Mouse (Mus musculus) heart, postnatal 0 days (tissue): ENCODE measurements around the gene Ehmt2. TPM values are rescaled to one million over a fixed set of nuclear protein-coding genes. Genes with fewer than 3 reads are reported as not detected.

Source experiments
- ATAC-seq: fragments of 200-750 bp; cut with Nextera tagmentation; 2 replicates; pipeline ENCODE4 v1.8.0; 2017; ENCODE audit warnings: low read depth, moderate number of reproducible peaks, moderate library complexity; ENCODE audit not compliant: insufficient read depth
- DNase-seq: peaks from one replicate; pipeline ENCODE4 v3.0.0-alpha.2; 2016; ENCODE audit warnings: low spot score
- H3K27ac ChIP-seq: fragments of 300-500 bp; sonication (generic); 2 replicates; pipeline ENCODE4 v1.5.1; 2014; ENCODE audit warnings: low read depth, mild to moderate bottlenecking
- H3K27me3 ChIP-seq: fragments of 300-500 bp; sonication (generic); 2 replicates; pipeline ENCODE4 v1.6.1; 2014; ENCODE audit warnings: low read length, mixed read lengths; ENCODE audit not compliant: control insufficient read depth, insufficient read depth
- H3K36me3 ChIP-seq: fragments of 300-500 bp; sonication (generic); replicated peaks from 2 replicates; pipeline ENCODE4 v1.6.1; 2014; ENCODE audit warnings: low read length, mixed read lengths; ENCODE audit not compliant: control insufficient read depth, insufficient read depth
- H3K4me1 ChIP-seq: fragments of 300-500 bp; sonication (generic); 2 replicates; pipeline ENCODE4 v1.6.1; 2014; ENCODE audit warnings: antibody characterized with exemption; ENCODE audit not compliant: control insufficient read depth, insufficient read depth
- H3K4me2 ChIP-seq: fragments of 300-500 bp; sonication (generic); 2 replicates; pipeline ENCODE4 v1.6.1; 2014; ENCODE audit warnings: low read depth, mild to moderate bottlenecking, low read length, moderate library complexity
- H3K4me3 ChIP-seq: fragments of 300-500 bp; sonication (generic); 2 replicates; pipeline ENCODE4 v1.5.1; 2014; ENCODE audit warnings: low read depth, low read length
- H3K9ac ChIP-seq: fragments of 300-500 bp; sonication (generic); replicated peaks from 2 replicates; pipeline ENCODE4 v1.6.1; 2014; ENCODE audit warnings: low read depth, low read length, mixed read lengths
- H3K9me3 ChIP-seq: fragments of 300-500 bp; sonication (generic); replicated peaks from 2 replicates; pipeline ENCODE4 v1.6.1; 2016; ENCODE audit warnings: low read length; ENCODE audit not compliant: control insufficient read depth
- CTCF ChIP-seq: IDR thresholded peaks from 2 replicates; pipeline ENCODE4 v1.5.1; 2016; ENCODE audit warnings: antibody characterized with exemption, control low read depth, low read depth
- EP300 ChIP-seq: IDR thresholded peaks from 2 replicates; pipeline ENCODE4 v1.6.1; 2016; ENCODE audit warnings: antibody characterized with exemption, low read depth
- WGBS: fragments of 180-500 bp; shearing (Covaris S2); extraction: QIAGEN DNeasy Blood & Tissue Kit; methylation state at CpG from one replicate; pipeline ENCODE4 v1.1.7; 2014; 5-methylcytosine and 5-hydroxymethylcytosine counted together
- polyA plus RNA-seq: library from polyadenylated mRNA; unstranded; fragments of >200 nt; fragmentation: Nextera tagmentation; extraction: Ambion mirVana; gene quantifications from 2 replicates; pipeline ENCODE4 v1.2.1, GENCODE M21; 2015
- total RNA-seq: library from RNA; depleted of rRNA; stranded (reverse); fragments of >200 nt; gene quantifications from 2 replicates; pipeline ENCODE4 v1.2.3, GENCODE M21; 2014; ENCODE audit warnings: low replicate concordance

Gene Ehmt2
- total and polyA plus RNA-seq, 2 experiments from 2014 or later, result 17.6 to 80.3 TPM

- DNase-seq, result peak; percentile 84
- TF ChIP-seq CTCF (peak; percentile 59), EP300 (peak; percentile 92)
- Histone ChIP-seq H3K9me3 (no peaks in the 10 kb centered on the region), H3K4me3 (peak overlapping the region; percentile 74), H3K27me3 (no peaks in the 10 kb centered on the region), H3K27ac (peak overlapping the region; percentile 73), H3K9ac (peak overlapping the region; percentile 82), H3K4me2 (peak overlapping the region; percentile 84), H3K36me3 (peaks cover 15% of the 10 kb centered on the region), H3K4me1 (no peaks in the 10 kb centered on the region; the same call in 1 of the 2 replicates)
- peak; percentile 75 for ATAC-seq
- WGBS, result under 1% methylated on average over 23 of the region's 23 CpGs
Observed at GRCm38 (mm10) chr17:34952378-34953040, 54.2 kb downstream of the Ehmt2 start.

GRCm38 (mm10) chr17:34953258-34953657 is 55.0 kb downstream of the Ehmt2 start:
- no peak overlapping the region for H3K27ac ChIP-seq
- peaks cover 15% of the 10 kb centered on the region for H3K36me3 ChIP-seq
- TF ChIP-seq EP300 (no peak), CTCF (no peak)
- WGBS, result 77% methylated on average over 3 of the region's 3 CpGs
- H3K9me3 ChIP-seq, result no peaks in the 10 kb centered on the region
- no peak overlapping the region for H3K4me3 ChIP-seq
- no peaks in the 10 kb centered on the region; the same call in 1 of the 2 replicates for H3K4me1 ChIP-seq
- no peak overlapping the region for H3K9ac ChIP-seq
- no peak for DNase-seq
- H3K27me3 ChIP-seq, result no peaks in the 10 kb centered on the region
- H3K4me2 ChIP-seq, result no peak overlapping the region
- ATAC-seq, result no peak

GRCm38 (mm10) chr17:34953904-34954303 is 55.6 kb downstream of the Ehmt2 start:
- TF ChIP-seq EP300 (no peak), CTCF (no peak)

GRCm38 (mm10) chr17:34954831-34955230 is 56.6 kb downstream of the Ehmt2 start:
- Histone ChIP-seq H3K9me3 (no peaks in the 10 kb centered on the region), H3K4me1 (peaks cover 1% of the 10 kb centered on the region), H3K4me3 (no peak overlapping the region), H3K4me2 (no peak overlapping the region), H3K27ac (no peak overlapping the region), H3K36me3 (peaks cover 11% of the 10 kb centered on the region), H3K27me3 (no peaks in the 10 kb centered on the region), H3K9ac (no peak overlapping the region)
- no peak for DNase-seq
- TF ChIP-seq CTCF (no peak), EP300 (no peak)
- ATAC-seq, result no peak
- WGBS, result 77% methylated on average over 4 of the region's 4 CpGs

More at GRCm38 (mm10) chr17:34953904-34954303, 55.6 kb downstream of the Ehmt2 start:
- Histone ChIP-seq H3K27ac (no peak overlapping the region), H3K9ac (no peak overlapping the region), H3K36me3 (peaks cover 15% of the 10 kb centered on the region), H3K4me3 (no peak overlapping the region), H3K9me3 (no peaks in the 10 kb centered on the region), H3K4me1 (no peaks in the 10 kb centered on the region; the same call in 1 of the 2 replicates), H3K27me3 (no peaks in the 10 kb centered on the region), H3K4me2 (no peak overlapping the region)
- ATAC-seq (no peak), DNase-seq (no peak)
- WGBS, result 90% methylated on average over 4 of the region's 4 CpGs

- DNase-seq, result no peak
- ATAC-seq, result no peak
Observed at GRCm38 (mm10) chr17:34955884-34956283, 57.6 kb downstream of the Ehmt2 start.

More at GRCm38 (mm10) chr17:34955884-34956283, 57.6 kb downstream of the Ehmt2 start:
- Histone ChIP-seq H3K9me3 (no peaks in the 10 kb centered on the region), H3K4me2 (no peak overlapping the region), H3K9ac (no peak overlapping the region), H3K4me3 (no peak overlapping the region), H3K27ac (no peak overlapping the region), H3K4me1 (peaks cover 8% of the 10 kb centered on the region), H3K36me3 (0 out of 2 replicates have a peak, but pooled peaks cover 1% of the 10 kb centered on the region), H3K27me3 (no peaks in the 10 kb centered on the region)
- 68% methylated on average over 3 of the region's 3 CpGs for WGBS
- no peak for TF ChIP-seq EP300
- no peak for TF ChIP-seq CTCF
